In genomic region chr2:122731456-122731855, GRCm38 (mm10) we compare ENCODE assay signal across 33 mouse cellular contexts. TPM values are rescaled to one million over a fixed set of nuclear protein-coding genes. Genes with fewer than 3 reads are reported as not detected.
DNase-seq lines count a peak whose midpoint lies in the region; ATAC-seq and TF ChIP-seq lines count a peak whose summit lies in the region.
"Had no signal": no experiment of that assay in that cellular context is flagged by ENCODE, and none has a peak within 500 bp of the region (broad histone marks: within the 10 kb centered on the region; RNA-seq: fewer than 3 reads in every experiment).

No protein-coding gene starts in this region.

- ATAC-seq in Patski: peak; percentile 21
- ATAC-seq: activated CD4-positive, CD25-positive, alpha-beta regulatory T cell, adult 4 months; forebrain, embryonic 14.5 days; inflammation-experienced regulatory T-cells, adult 6 months; midbrain, embryonic 16.5 days had no signal

- no peak for TF ChIP-seq CTCF in Patski (IDR thresholded peaks at IDR 0.05)

- peaks cover under 1% of the 10 kb centered on the region; the same call in 1 of the 2 replicates for H3K4me1 ChIP-seq in heart, embryonic 10.5 days
- H3K4me1 ChIP-seq: hindbrain, embryonic 10.5 days; hindbrain, embryonic 15.5 days; limb, embryonic 10.5 days; limb, embryonic 15.5 days; midbrain, embryonic 10.5 days; neural tube, embryonic 13.5 days had no signal

- in situ Hi-C loops in Patski (cut with MboI; ENCODE audit: low pct_unique_long_range_greater_than_20kb): no loop called here

- WGBS in heart, embryonic 10.5 days: 73% methylated on average over 2 of the region's 2 CpGs

- no peaks in the 10 kb centered on the region for H3K36me3 ChIP-seq in heart, embryonic 10.5 days
- H3K36me3 ChIP-seq: G1E; heart, embryonic 13.5 days; hindbrain, embryonic 10.5 days; hindbrain, embryonic 15.5 days; limb, embryonic 10.5 days; limb, embryonic 15.5 days; midbrain, embryonic 10.5 days; neural tube, embryonic 13.5 days had no signal

- H3K27ac ChIP-seq in heart, embryonic 10.5 days: no peak overlapping the region
- H3K27ac ChIP-seq: heart, embryonic 13.5 days; hindbrain, embryonic 10.5 days; hindbrain, embryonic 15.5 days; limb, embryonic 10.5 days; limb, embryonic 15.5 days; liver, embryonic 14.5 days; midbrain, embryonic 10.5 days; neural tube, embryonic 13.5 days had no signal

- CTCF ChIA-PET in Patski (lab: Charles Lee): interaction anchor here (0.8 kb wide), 1 partner anchor 21 kb away, joined by 3 read pairs; no protein-coding TSS in a partner anchor

- peak; percentile 36 for DNase-seq in adrenal gland, adult 2 months
- DNase-seq in adrenal gland, adult 18-20 months (ENCODE audit: low spot score in 2 of 2): no peak
- DNase-seq in urinary bladder, postnatal 14 days (ENCODE audit: low spot score): peak; percentile 12
- DNase-seq in urinary bladder, postnatal 4 days (ENCODE audit: low spot score in 2 of 2): no peak
- DNase-seq in Patski (ENCODE audit: low read depth, low spot score): no peak
- no peak for DNase-seq in natural killer cell, adult 2 months (ENCODE audit: low spot score in 2 of 2)
- DNase-seq in embryo, embryonic 11 days: no peak
- DNase-seq in heart, embryonic 10.5 days (ENCODE audit: low spot score): no peak
- DNase-seq: B cell, adult 2 months; cerebellum, adult 18-20 months; cerebellum, postnatal 10 days; gastrocnemius, postnatal 25 days; heart, adult 18-20 months; heart, postnatal 10 days; kidney, postnatal 14 days; layer of hippocampus, adult 9-11 months; lung, embryonic 14.5 days; lung, postnatal 14 days; right cerebral cortex, postnatal 4 days; thymus, postnatal 4 days had no signal

- no peak overlapping the region for H3K4me3 ChIP-seq in heart, embryonic 10.5 days
- H3K4me3 ChIP-seq: heart, embryonic 13.5 days; hindbrain, embryonic 10.5 days; hindbrain, embryonic 15.5 days; limb, embryonic 10.5 days; limb, embryonic 15.5 days; midbrain, embryonic 10.5 days; neural tube, embryonic 13.5 days had no signal

- H3K27me3 ChIP-seq in Patski: no peaks in the 10 kb centered on the region
- H3K27me3 ChIP-seq in heart, embryonic 10.5 days (ENCODE audit: insufficient read depth, poor library complexity, severe bottlenecking): peaks cover 15% of the 10 kb centered on the region; the same call in 1 of the 2 replicates

- POLR2A ChIA-PET in Patski (lab: Charles Lee): no interaction called here

- no peaks in the 10 kb centered on the region for H3K9me3 ChIP-seq in heart, embryonic 10.5 days
- H3K9me3 ChIP-seq: G1E; heart, embryonic 13.5 days; hindbrain, embryonic 10.5 days; hindbrain, embryonic 15.5 days; limb, embryonic 10.5 days; limb, embryonic 15.5 days; midbrain, embryonic 10.5 days; neural tube, embryonic 13.5 days had no signal

RNA-seq across cellular contexts. Expression of gene Bloc1s6, which starts 6.8 kb away (rescaled TPM):
- total RNA-seq in adrenal gland, adult 2 months (2021): 10 to 100 TPM; 24.8 to 35.7 TPM
- 39.1 and 42.4 TPM in 2 replicates for polyA plus RNA-seq in adrenal gland, adult 2 months (2012; rRNA removed)
- total RNA-seq in adrenal gland, adult 18-20 months (2021): 10 to 100 TPM; 22.0 to 30.6 TPM
- polyA plus RNA-seq in Patski (2021): 29.3 TPM
- 41.2 and 48.6 TPM in 2 replicates for polyA plus RNA-seq in heart, embryonic 10.5 days (2016; fragmentation: Nextera tagmentation; extraction: Ambion mirVana)

RNA-seq across cellular contexts. Expression of gene Slc30a4, which starts 29.0 kb away (rescaled TPM):
- total RNA-seq in adrenal gland, adult 2 months (2021): 10 to 100 TPM; 27.3 to 30.7 TPM
- 3.8 and 5.0 TPM in 2 replicates for polyA plus RNA-seq in adrenal gland, adult 2 months (2012; rRNA removed)
- total RNA-seq in adrenal gland, adult 18-20 months (2021): 10 to 100 TPM; 26.3 to 32.9 TPM
- 42.7 TPM for polyA plus RNA-seq in Patski (2021)
- polyA plus RNA-seq in heart, embryonic 10.5 days (2016; fragmentation: Nextera tagmentation; extraction: Ambion mirVana): 5.4 and 5.9 TPM in 2 replicates
- polyA plus RNA-seq: G1E had no signal

RNA-seq across cellular contexts. Expression of gene Sqor, which starts 33.6 kb away (rescaled TPM):
- total RNA-seq in adrenal gland, adult 2 months (2021): 10 to 100 TPM; 80.0 to 89.7 TPM
- polyA plus RNA-seq in adrenal gland, adult 2 months (2012; rRNA removed): 48.4 and 55.7 TPM in 2 replicates
- 10 to 100 TPM; 79.7 to 90.2 TPM for total RNA-seq in adrenal gland, adult 18-20 months (2021)
- polyA plus RNA-seq in Patski (2021): 11.4 TPM
- 2.3 and 2.5 TPM in 2 replicates for polyA plus RNA-seq in heart, embryonic 10.5 days (2016; fragmentation: Nextera tagmentation; extraction: Ambion mirVana)

Comparison
In these comparisons a context has a peak if more than half of its experiments do, and no peak if none do; other contexts are left out.
1. DNase-seq: peak in adrenal gland, adult 2 months (single experiment) and urinary bladder, postnatal 14 days (single experiment); none in adrenal gland, adult 18-20 months (0 of 2), urinary bladder, postnatal 4 days (0 of 2), Patski (single experiment), natural killer cell, adult 2 months (0 of 2), embryo, embryonic 11 days (single experiment) and heart, embryonic 10.5 days (single experiment).